Mouse (Mus musculus): Measurements from ENCODE around the gene Fbxo2.

- no peak for TF ChIP-seq FLI1 (IDR thresholded peaks at IDR 0.05; ENCODE audit: low read length)
- TF ChIP-seq GATA1 (IDR thresholded peaks at IDR 0.05; ENCODE audit: borderline replicate concordance, low read length): no peak
Measured at GRCm38 (mm10) chr4:148128672-148129071, 31.7 kb upstream of the Fbxo2 start.

All from megakaryocyte, embryonic 14.5 days (primary cell).